In the genomic region with DNA sequence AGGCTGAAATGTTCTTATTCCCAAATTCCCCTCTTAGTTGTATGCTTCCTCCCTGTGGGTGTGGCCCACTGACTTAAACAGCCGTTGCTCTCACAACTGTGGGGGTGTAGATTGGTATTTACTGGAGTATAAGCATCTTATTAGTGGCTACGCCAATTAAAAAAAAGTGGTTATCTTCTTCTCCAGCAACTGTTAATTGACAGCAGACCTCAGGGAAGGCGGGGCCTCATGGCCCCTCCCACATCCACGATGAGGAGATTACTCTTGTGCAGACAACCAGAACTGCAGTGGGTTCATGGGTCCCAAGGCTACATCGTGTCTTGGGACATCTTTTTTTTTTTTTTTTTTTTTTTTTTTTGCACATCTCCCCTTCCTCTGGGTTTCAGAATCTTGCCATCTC, we compare ENCODE assay signal across 17 mouse cellular contexts. TPM values are rescaled to one million over a fixed set of nuclear protein-coding genes. Genes with fewer than 3 reads are reported as not detected.
DNase-seq lines count a peak whose midpoint lies in the region; ATAC-seq and TF ChIP-seq lines count a peak whose summit lies in the region.
"Had no signal": no experiment of that assay in that cellular context is flagged by ENCODE, and none has a peak within 500 bp of the region (broad histone marks: within the 10 kb centered on the region; RNA-seq: fewer than 3 reads in every experiment).

No protein-coding gene starts in this region.

- no peak overlapping the region for H3K9ac ChIP-seq in heart, adult 2 months (ENCODE audit: low read depth, low read length)
- H3K9ac ChIP-seq: forebrain, postnatal 0 days; midbrain, embryonic 15.5 days; neural tube, embryonic 12.5 days had no signal

- no peaks in the 10 kb centered on the region for H3K27me3 ChIP-seq in heart, adult 2 months (ENCODE audit: control insufficient read depth, insufficient read depth, low read length)
- H3K27me3 ChIP-seq in spleen, adult 2 months (ENCODE audit: control insufficient read depth, insufficient read depth, low read length): no peaks in the 10 kb centered on the region
- H3K27me3 ChIP-seq in G1E (ENCODE audit: insufficient read depth, low read length): no peaks in the 10 kb centered on the region
- H3K27me3 ChIP-seq: midbrain, embryonic 15.5 days; neural tube, embryonic 12.5 days had no signal

- no peak for DNase-seq in heart, adult 2 months
- no peak for DNase-seq in heart, postnatal 14 days
- no peak for DNase-seq in spleen, adult 2 months (ENCODE audit: low read depth in 1 of 2, low spot score in 2 of 2)
- DNase-seq in spleen, adult 12 weeks (ENCODE audit: low spot score): no peak
- DNase-seq in G1E (ENCODE audit: low spot score): peak; percentile 15
- no peak for DNase-seq in cerebellum, postnatal 4 days (ENCODE audit: low spot score in 2 of 2)
- DNase-seq in cerebellum, adult 18-20 months: no peak
- DNase-seq: cerebellum, adult 8-10 months; forebrain, postnatal 0 days; gastrocnemius, postnatal 10 days; kidney, adult 9 months; lung, postnatal 10 days had no signal

- no peak for TF ChIP-seq EP300 in heart, adult 2 months (IDR thresholded peaks at IDR 0.05; ENCODE audit: insufficient read depth, low read depth, low read length)

- no peak for TF ChIP-seq POLR2A in heart, adult 2 months (IDR thresholded peaks at IDR 0.05; ENCODE audit: insufficient read depth, low read depth, low read length)
- no peak for TF ChIP-seq POLR2A in spleen, adult 2 months (IDR thresholded peaks at IDR 0.05; ENCODE audit: low read depth, low read length)

- ATAC-seq in G1E (ENCODE audit: extremely low read depth, insufficient number of reproducible peaks, low FRiP score, poor library complexity, severe bottlenecking): peak; percentile 45
- peak; percentile 35 for ATAC-seq in megakaryocyte progenitor cell, adult 5-6 weeks (replicated peaks; ENCODE audit: poor library complexity)
- ATAC-seq: forebrain, postnatal 0 days; hindbrain, embryonic 16.5 days; midbrain, embryonic 15.5 days had no signal

- peaks cover 6% of the 10 kb centered on the region for H3K4me1 ChIP-seq in heart, adult 2 months (ENCODE audit: control insufficient read depth, insufficient read depth, low read length)
- H3K4me1 ChIP-seq in spleen, adult 2 months (ENCODE audit: control insufficient read depth, insufficient read depth, insufficient read length): peaks cover 47% of the 10 kb centered on the region
- H3K4me1 ChIP-seq in G1E (ENCODE audit: insufficient read depth, low read depth, low read length): peaks cover 63% of the 10 kb centered on the region
- H3K4me1 ChIP-seq: midbrain, embryonic 15.5 days; neural tube, embryonic 12.5 days had no signal

- H3K9me3 ChIP-seq in G1E (replicated peaks): no peaks in the 10 kb centered on the region
- H3K9me3 ChIP-seq: midbrain, embryonic 15.5 days; neural tube, embryonic 12.5 days had no signal

- peaks cover 9% of the 10 kb centered on the region for H3K79me2 ChIP-seq in heart, adult 2 months (replicated peaks; ENCODE audit: control insufficient read depth, insufficient read depth, low read length)

- peak overlapping the region; percentile 27 for H3K27ac ChIP-seq in heart, adult 2 months
- H3K27ac ChIP-seq in spleen, adult 2 months (ENCODE audit: insufficient read depth, low read length): peak overlapping the region; percentile 12; the same call in 1 of the 2 replicates
- H3K27ac ChIP-seq: midbrain, embryonic 15.5 days; neural tube, embryonic 12.5 days had no signal

- 56% methylated on average over 5 of the region's 5 CpGs for WGBS in heart, adult 2 months
- 15% methylated on average over 5 of the region's 5 CpGs for WGBS in spleen, adult 2 months

- intact Hi-C loops in heart, adult 2 months (cut with DNase I): no loop called here
- intact Hi-C loops in heart, postnatal 14 days (cut with DNase I): no loop called here

- no peak for TF ChIP-seq CTCF in heart, adult 2 months (IDR thresholded peaks at IDR 0.05)
- TF ChIP-seq CTCF in spleen, adult 2 months (IDR thresholded peaks at IDR 0.05; ENCODE audit: extremely low read depth, insufficient read depth, insufficient read length, insufficient replicate concordance): no peak
- TF ChIP-seq CTCF in G1E (IDR thresholded peaks at IDR 0.05; ENCODE audit: low read depth, low read length): no peak

- no peak overlapping the region for H3K4me3 ChIP-seq in heart, adult 2 months
- H3K4me3 ChIP-seq in spleen, adult 2 months (ENCODE audit: extremely low read depth, insufficient read depth, insufficient read length): no peak overlapping the region
- no peak overlapping the region for H3K4me3 ChIP-seq in G1E (ENCODE audit: low read depth, low read length)
- H3K4me3 ChIP-seq: erythroblast, embryonic 14.5 days; midbrain, embryonic 15.5 days; neural tube, embryonic 12.5 days had no signal

- H3K36me3 ChIP-seq in heart, adult 2 months (ENCODE audit: control insufficient read depth, insufficient read depth, low read length): peaks cover 20% of the 10 kb centered on the region
- H3K36me3 ChIP-seq in spleen, adult 2 months (ENCODE audit: control insufficient read depth, insufficient read depth, low read length): peaks cover 1% of the 10 kb centered on the region; the same call in 1 of the 2 replicates
- H3K36me3 ChIP-seq in G1E (replicated peaks): no peaks in the 10 kb centered on the region
- H3K36me3 ChIP-seq: midbrain, embryonic 15.5 days; neural tube, embryonic 12.5 days had no signal

RNA-seq across cellular contexts. Expression of a gene that starts 5.6 kb away (rescaled TPM):
- total RNA-seq in heart, adult 2 months (2021): 1 to 10 TPM; 5.3 to 5.4 TPM
- 5.4 and 7.7 TPM in 2 replicates for polyA plus RNA-seq in heart, adult 2 months (2012; rRNA removed)
- total RNA-seq in heart, postnatal 14 days (2021): 1 to 10 TPM; 6.5 to 6.8 TPM
- polyA plus RNA-seq in spleen, adult 2 months (2012; rRNA removed): 28.4 and 33.7 TPM in 2 replicates
- total RNA-seq in G1E (2014; fragmentation: Nextera tagmentation) (0.83 TPM in 1 of 2 replicates, not detected in the other), G1E (2017) (4.9 and 5.4 TPM in 2 replicates)
- polyA plus RNA-seq in G1E (2012): 0.13 and 0.20 TPM in 2 replicates
- total RNA-seq in megakaryocyte progenitor cell, adult 5-6 weeks (2015): 50.6 and 54.0 TPM in 2 replicates
- total RNA-seq in megakaryocyte progenitor cell, adult 5-6 weeks (2017): 73.9 and 75.5 TPM in 2 replicates
- polyA plus RNA-seq: erythroblast, embryonic 14.5 days had no signal

Comparison
In these comparisons a context has a peak if more than half of its experiments do, and no peak if none do; other contexts are left out.
1. RNA of a gene that starts 5.6 kb away (total RNA-seq): 50.6 to 75.5 TPM in megakaryocyte progenitor cell, adult 5-6 weeks; 6.5 to 6.8 TPM in heart, postnatal 14 days, 5.3 to 5.4 TPM in heart, adult 2 months and 0.83 to 5.4 TPM in G1E; every median in the first group is over 4 times any median in the second.